Mouse (Mus musculus) hematopoietic stem cell, adult 5-6 weeks (primary cell): ENCODE results near the gene Pagr1a. TPM values are rescaled to one million over a fixed set of nuclear protein-coding genes. Genes with fewer than 3 reads are reported as not detected.

Experiments used
- ATAC-seq, 2 experiments: fragments of 125-278 bp in 1 of 2; replicated peaks in 1 of 2; 2 replicates each; pipeline ENCODE4 v1.8.0; 2016 to 2017; ENCODE audit warnings: inconsistent platforms in 2 of 2, mild to moderate bottlenecking in 2 of 2, moderate number of reproducible peaks in 2 of 2, low read depth in 1 of 2, moderate TSS enrichment in 1 of 2; ENCODE audit not compliant: low FRiP score in 2 of 2, poor library complexity in 2 of 2, severe bottlenecking in 2 of 2, insufficient read depth in 1 of 2, low TSS enrichment in 1 of 2
- total RNA-seq: library from RNA; stranded (forward); fragments of 172-1452, 232-1000 nt; gene quantifications from 2 replicates; pipeline ENCODE4 v1.2.3, GENCODE M21; 2017

Gene Pagr1a
- total RNA-seq, result 3.7 and 9.9 TPM in 2 replicates

GRCm38 (mm10) chr7:127016971-127017949, at the start of gene Pagr1a:
Gene Pagr1a, minus strand, starts transcription at chr7:127017352.
- ATAC-seq, result peak; percentile 63 to 79

GRCm38 (mm10) chr7:127066317-127066716, 49.2 kb upstream of the Pagr1a start:
- ATAC-seq, result no peak

GRCm38 (mm10) chr7:127065538-127065937, 48.4 kb upstream of the Pagr1a start:
- no peak for ATAC-seq

GRCm38 (mm10) chr7:127055026-127055585, 38.0 kb upstream of the Pagr1a start:
- no peak for ATAC-seq

GRCm38 (mm10) chr7:127041851-127042672, 24.9 kb upstream of the Pagr1a start, which contains the start of gene Kif22:
Gene Kif22, minus strand, starts transcription at chr7:127042471.
- peak; percentile 88 to 98 for ATAC-seq

DNA sequence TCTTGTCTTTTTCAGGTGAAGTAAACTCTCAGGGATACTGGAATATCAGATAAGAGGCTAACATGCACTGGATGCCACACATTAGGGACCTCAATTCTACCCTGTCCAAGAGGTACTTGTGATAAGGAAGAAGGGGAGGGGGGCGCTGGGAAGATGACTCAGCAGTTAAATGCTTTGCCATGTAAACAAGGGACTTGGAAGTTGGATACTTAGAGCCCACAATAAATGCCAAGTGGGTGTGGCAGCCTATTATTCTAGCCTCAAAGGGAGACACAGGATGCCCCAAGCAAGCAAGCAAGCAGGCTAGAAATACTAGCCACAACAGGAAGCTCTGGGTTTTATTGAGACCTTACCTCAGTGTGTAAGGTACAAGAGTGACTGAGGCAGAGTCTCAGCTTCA, 14.1 kb upstream of the Pagr1a start:
- no peak for ATAC-seq

- ATAC-seq, result no peak
These were observed 13.0 kb upstream of the Pagr1a start for GRCm38 (mm10) chr7:127030172-127030571.

DNA sequence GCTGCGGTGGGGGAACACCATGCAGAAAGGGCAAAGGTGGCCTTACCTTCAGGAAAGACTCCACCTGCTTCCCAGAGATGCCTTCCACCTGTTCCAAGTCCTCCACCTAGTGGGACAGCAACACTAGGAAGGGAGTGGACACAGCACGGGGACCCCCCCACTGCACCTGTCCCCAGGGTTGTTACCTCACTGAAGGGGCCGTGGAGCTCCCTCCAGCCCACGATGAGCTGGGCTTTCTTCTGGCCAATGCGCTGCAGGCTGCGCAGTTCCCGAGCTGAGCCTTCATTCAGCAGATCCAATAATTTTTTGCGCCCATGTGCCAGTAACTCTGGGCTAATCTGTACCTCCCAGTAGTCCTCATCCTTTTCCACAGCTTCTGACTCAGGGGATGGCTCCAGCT, 10.7 kb upstream of the Pagr1a start:
- ATAC-seq, result no peak

- ATAC-seq, result peak; percentile 86
These were observed 10.0 kb upstream of the Pagr1a start, which contains the start of gene Maz for GRCm38 (mm10) chr7:127026984-127027726. Gene Maz, minus strand, starts transcription at chr7:127027037.

GRCm38 (mm10) chr7:127026616-127026983, 9.4 kb upstream of the Pagr1a start:
- no peak for ATAC-seq

- ATAC-seq, result no peak
These were observed 9.0 kb upstream of the Pagr1a start for GRCm38 (mm10) chr7:127026161-127026600.

DNA sequence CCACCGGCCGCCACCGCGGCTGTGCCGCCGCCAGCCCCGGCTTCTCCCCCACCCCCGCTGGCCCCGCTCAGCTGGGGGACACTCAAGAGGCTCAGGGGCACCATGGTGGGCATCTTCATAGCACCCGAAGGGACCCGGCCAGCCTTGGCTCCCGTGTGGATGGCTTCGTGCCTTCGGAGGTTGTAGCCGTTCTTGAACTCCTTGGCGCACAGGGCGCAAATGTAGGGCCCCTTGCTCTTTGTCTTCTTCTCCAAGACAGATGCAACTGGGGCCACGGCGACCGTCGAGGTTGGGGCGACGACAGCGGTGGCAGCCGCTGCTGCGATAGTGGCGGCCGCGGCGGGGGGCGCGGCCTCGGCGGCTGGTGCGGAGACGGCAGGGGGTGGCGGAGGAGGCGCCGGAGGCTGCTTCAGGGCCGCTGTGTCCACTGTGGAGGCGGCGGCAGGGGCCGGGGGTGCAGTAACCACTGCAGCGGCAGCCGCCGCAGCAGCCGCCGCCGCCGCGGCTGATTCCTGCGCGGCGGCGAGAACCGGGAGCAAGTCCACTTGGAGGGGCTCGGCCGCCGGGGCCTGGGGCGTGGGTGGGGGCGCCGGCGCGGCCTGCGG, 8.5 kb upstream of the Pagr1a start:
- ATAC-seq, result no peak

DNA sequence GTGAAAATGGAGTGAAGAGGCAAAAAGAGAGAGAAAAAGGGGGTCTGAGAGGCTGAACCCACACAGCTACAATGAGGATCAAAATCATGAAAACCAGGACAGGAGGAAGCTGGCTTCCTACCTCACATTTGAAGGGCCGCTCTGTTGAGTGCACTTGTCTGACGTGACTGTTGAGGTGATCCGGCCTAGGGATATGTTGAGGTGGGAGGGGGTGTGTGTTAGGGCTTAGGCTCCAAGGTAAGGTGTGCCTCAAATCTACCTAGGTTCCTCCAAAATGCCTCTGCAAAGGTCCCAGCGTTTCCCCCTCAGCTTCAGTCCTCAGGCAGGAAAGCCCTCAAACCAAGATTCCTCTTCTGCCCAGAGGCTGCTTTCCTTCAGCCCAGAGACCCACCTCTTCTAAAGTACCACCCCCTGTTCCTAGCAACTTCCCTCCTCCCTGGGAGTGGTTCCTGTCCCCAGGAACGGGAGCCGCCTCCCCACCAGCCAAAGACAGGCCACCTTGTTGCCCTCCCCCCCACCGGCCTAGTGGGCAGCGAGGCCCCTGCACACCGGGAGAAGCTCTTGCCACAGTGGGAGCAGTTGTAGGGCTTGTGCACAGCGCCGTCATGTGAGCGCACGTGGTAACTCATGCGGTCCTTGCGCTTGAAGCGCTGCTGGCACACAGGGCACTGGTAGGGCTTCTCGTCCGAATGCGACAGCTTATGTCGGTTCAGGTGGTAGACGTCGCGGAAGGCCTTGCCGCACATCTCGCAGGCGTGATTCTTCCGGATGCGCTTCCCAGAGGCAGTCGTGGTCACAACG, 7.8 kb upstream of the Pagr1a start:
- peak; percentile 8 to 29; a peak in 3 of 4 replicates for ATAC-seq

GRCm38 (mm10) chr7:127023896-127024690, 6.9 kb upstream of the Pagr1a start:
- no peak for ATAC-seq

DNA sequence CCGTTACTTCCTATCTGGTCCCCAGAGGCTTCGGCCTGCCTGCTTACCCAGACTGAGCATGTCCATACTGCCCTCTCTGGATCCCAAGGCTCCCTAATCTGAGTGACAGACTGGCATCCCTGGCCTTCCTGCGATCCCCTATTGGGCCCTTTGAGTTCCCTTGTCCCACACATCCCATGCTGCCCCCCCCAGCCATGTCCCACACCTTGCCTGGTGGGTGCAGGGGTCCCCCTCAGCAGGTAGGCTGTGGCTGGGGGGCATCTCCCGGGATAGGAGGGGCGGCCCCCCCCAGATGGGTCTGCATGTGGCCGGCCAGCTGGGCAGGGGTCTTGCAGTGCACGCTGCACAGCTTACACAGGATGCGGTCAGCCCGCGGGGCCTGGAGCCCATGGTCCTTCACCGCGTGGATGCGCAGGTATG, 6.1 kb upstream of the Pagr1a start:
- ATAC-seq, result no peak
